Mouse (Mus musculus): Measurements from ENCODE around the gene Tex14. TPM values are rescaled to one million over a fixed set of nuclear protein-coding genes. Genes with fewer than 3 reads are reported as not detected.
"Not testable (repeated sequence)": the region's sequence is repeated elsewhere in the genome, so short reads cannot be mapped to it uniquely, and the experiment has no call there.

Tex14 gene
- polyA plus RNA-seq, 1 experiment from 2014 or later = 1.0 TPM

GRCm38 (mm10) chr11:87428051-87428673 lies 23.3 kb downstream of the Tex14 start:
- Histone ChIP-seq H3K9me3 (no peaks in the 10 kb centered on the region), H3K4me1 (no peaks in the 10 kb centered on the region), H3K4me3 (no peak overlapping the region), H3K4me2 (replicated peaks) (no peak overlapping the region), H3K27me3 (replicated peaks) (no peaks in the 10 kb centered on the region), H3K27ac (no peak overlapping the region), H3K9ac (no peak overlapping the region), H3K36me3 (no peaks in the 10 kb centered on the region)
- WGBS = 79% methylated on average over 2 of the region's 2 CpGs
- no peak for ATAC-seq (ENCODE audit: low FRiP score, low read depth)

GRCm38 (mm10) chr11:87429363-87429762 lies 24.5 kb downstream of the Tex14 start:
- no peaks in the 10 kb centered on the region for H3K4me1 ChIP-seq
- 89% methylated on average over 4 of the region's 4 CpGs for WGBS
- H3K4me3 ChIP-seq = no peak overlapping the region
- no peaks in the 10 kb centered on the region for H3K9me3 ChIP-seq
- H3K9ac ChIP-seq = no peak overlapping the region
- H3K4me2 ChIP-seq (replicated peaks) = no peak overlapping the region
- ATAC-seq (ENCODE audit: low FRiP score, low read depth) = no peak
- H3K27me3 ChIP-seq (replicated peaks) = no peaks in the 10 kb centered on the region
- no peaks in the 10 kb centered on the region for H3K36me3 ChIP-seq
- no peak overlapping the region for H3K27ac ChIP-seq

- ATAC-seq (ENCODE audit: low FRiP score, low read depth) = no peak
- H3K27ac ChIP-seq = no peak overlapping the region
- H3K4me1 ChIP-seq = no peaks in the 10 kb centered on the region
- no peak overlapping the region for H3K9ac ChIP-seq
- no peaks in the 10 kb centered on the region for H3K27me3 ChIP-seq (replicated peaks)
- H3K9me3 ChIP-seq = no peaks in the 10 kb centered on the region
- no peaks in the 10 kb centered on the region for H3K36me3 ChIP-seq
- H3K4me3 ChIP-seq = no peak overlapping the region
- WGBS = 78% methylated on average over 2 of the region's 2 CpGs
- no peak overlapping the region for H3K4me2 ChIP-seq (replicated peaks)
Observed at GRCm38 (mm10) chr11:87430374-87430773, 25.5 kb downstream of the Tex14 start.

- not testable (repeated sequence) for H3K9me3 ChIP-seq; H3K9ac ChIP-seq; H3K4me1 ChIP-seq; H3K27ac ChIP-seq; H3K4me2 ChIP-seq (replicated peaks); ATAC-seq (ENCODE audit: low FRiP score, low read depth); H3K36me3 ChIP-seq; H3K4me3 ChIP-seq; H3K27me3 ChIP-seq (replicated peaks)
- 91% methylated on average over 8 of the region's 8 CpGs for WGBS
Observed at GRCm38 (mm10) chr11:87431813-87432212, 26.9 kb downstream of the Tex14 start.

GRCm38 (mm10) chr11:87432447-87432846 lies 27.6 kb downstream of the Tex14 start:
- H3K36me3 ChIP-seq = no peaks in the 10 kb centered on the region
- ATAC-seq (ENCODE audit: low FRiP score, low read depth) = no peak
- no peaks in the 10 kb centered on the region for H3K9me3 ChIP-seq
- no peaks in the 10 kb centered on the region for H3K4me1 ChIP-seq
- no peak overlapping the region for H3K4me3 ChIP-seq
- no peak overlapping the region for H3K27ac ChIP-seq
- H3K4me2 ChIP-seq (replicated peaks) = no peak overlapping the region
- no peak overlapping the region for H3K9ac ChIP-seq
- H3K27me3 ChIP-seq (replicated peaks) = no peaks in the 10 kb centered on the region
- 85% methylated on average over 1 of the region's 1 CpGs for WGBS

- Histone ChIP-seq H3K27me3 (replicated peaks) (no peaks in the 10 kb centered on the region), H3K36me3 (no peaks in the 10 kb centered on the region), H3K4me2 (replicated peaks) (no peak overlapping the region), H3K9ac (no peak overlapping the region), H3K4me3 (no peak overlapping the region), H3K4me1 (no peaks in the 10 kb centered on the region), H3K9me3 (no peaks in the 10 kb centered on the region), H3K27ac (no peak overlapping the region)
- no peak for ATAC-seq (ENCODE audit: low FRiP score, low read depth)
- WGBS = 54% methylated on average over 6 of the region's 6 CpGs
Observed at GRCm38 (mm10) chr11:87432933-87433669, 28.2 kb downstream of the Tex14 start.

GRCm38 (mm10) chr11:87435107-87435506 lies 30.2 kb downstream of the Tex14 start:
- not testable (repeated sequence) for H3K4me1 ChIP-seq; H3K9ac ChIP-seq; H3K27ac ChIP-seq; H3K27me3 ChIP-seq (replicated peaks); H3K4me3 ChIP-seq; ATAC-seq (ENCODE audit: low FRiP score, low read depth); H3K36me3 ChIP-seq; H3K9me3 ChIP-seq; H3K4me2 ChIP-seq (replicated peaks)
- WGBS = 94% methylated on average over 2 of the region's 2 CpGs

GRCm38 (mm10) chr11:87436326-87437232 lies 31.7 kb downstream of the Tex14 start:
- H3K36me3 ChIP-seq = no peaks in the 10 kb centered on the region
- WGBS = 71% methylated on average over 5 of the region's 5 CpGs
- no peak overlapping the region for H3K4me3 ChIP-seq
- H3K4me2 ChIP-seq (replicated peaks) = no peak overlapping the region
- H3K27ac ChIP-seq = no peak overlapping the region
- no peaks in the 10 kb centered on the region for H3K27me3 ChIP-seq (replicated peaks)
- H3K4me1 ChIP-seq = no peaks in the 10 kb centered on the region
- H3K9me3 ChIP-seq = no peaks in the 10 kb centered on the region
- ATAC-seq (ENCODE audit: low FRiP score, low read depth) = no peak
- H3K9ac ChIP-seq = no peak overlapping the region

GRCm38 (mm10) chr11:87439796-87440420 lies 35.0 kb downstream of the Tex14 start:
- no peaks in the 10 kb centered on the region for H3K9me3 ChIP-seq
- ATAC-seq (ENCODE audit: low FRiP score, low read depth) = no peak
- no peak overlapping the region for H3K4me2 ChIP-seq (replicated peaks)
- H3K4me1 ChIP-seq = no peaks in the 10 kb centered on the region
- no peak overlapping the region for H3K4me3 ChIP-seq
- 90% methylated on average over 10 of the region's 10 CpGs for WGBS
- no peak overlapping the region for H3K27ac ChIP-seq
- no peaks in the 10 kb centered on the region for H3K27me3 ChIP-seq (replicated peaks)
- H3K9ac ChIP-seq = no peak overlapping the region
- no peaks in the 10 kb centered on the region for H3K36me3 ChIP-seq

- H3K9me3 ChIP-seq; H3K27ac ChIP-seq; H3K27me3 ChIP-seq (replicated peaks); H3K4me1 ChIP-seq; H3K36me3 ChIP-seq; H3K9ac ChIP-seq: not testable (repeated sequence)
- Histone ChIP-seq H3K4me3 (0 out of 2 replicates have a peak overlapping the region, but pooled peaks have one; percentile 12), H3K4me2 (replicated peaks) (peak overlapping the region; percentile 59)
- peak; percentile 98 for ATAC-seq (ENCODE audit: low FRiP score, low read depth)
- under 1% methylated on average over 34 of the region's 62 CpGs for WGBS
Observed at GRCm38 (mm10) chr11:87442643-87443372, 37.9 kb downstream of the Tex14 start.

GRCm38 (mm10) chr11:87443373-87443883 lies 38.6 kb downstream of the Tex14 start:
- Histone ChIP-seq H3K36me3 (no peaks in the 10 kb centered on the region), H3K4me1 (no peaks in the 10 kb centered on the region), H3K27me3 (replicated peaks) (no peaks in the 10 kb centered on the region), H3K4me3 (no peak overlapping the region), H3K4me2 (replicated peaks) (no peak overlapping the region), H3K27ac (no peak overlapping the region), H3K9ac (no peak overlapping the region), H3K9me3 (no peaks in the 10 kb centered on the region)
- WGBS = 2% methylated on average over 5 of the region's 5 CpGs
- ATAC-seq (ENCODE audit: low FRiP score, low read depth) = no peak
